Mouse (Mus musculus) olfactory bulb, adult 2 months (tissue): ENCODE measurements around the gene Akap1.

Source experiments
- CTCF ChIP-seq: fragments of 200-500 bp; IDR thresholded peaks from 2 replicates; pipeline ENCODE4 v1.5.1; 2012; ENCODE audit warnings: low read depth, mild to moderate bottlenecking, low read length, moderate library complexity; ENCODE audit not compliant: insufficient read depth
- POLR2A ChIP-seq: fragments of 200-500 bp; IDR thresholded peaks from 2 replicates; pipeline ENCODE4 v1.6.1; 2012; ENCODE audit warnings: mild to moderate bottlenecking, low read depth, low read length, moderate library complexity; ENCODE audit not compliant: insufficient read depth

GRCm38 (mm10) chr11:88869443-88869842, 5.1 kb upstream of the Akap1 start:
- TF ChIP-seq CTCF (no peak), POLR2A (no peak)
